Mouse (Mus musculus) heart, postnatal 14 days (tissue): ENCODE data around the gene Olfr49. TPM values are rescaled to one million over a fixed set of nuclear protein-coding genes. Genes with fewer than 3 reads are reported as not detected.
"Not testable (repeated sequence)": the region's sequence is repeated elsewhere in the genome, so short reads cannot be mapped to it uniquely, and the experiment has no call there.

ENCODE experiments used
- DNase-seq, 2 experiments: peaks; one replicate each; pipeline ENCODE4 v3.0.0; 2021 to 2022
- intact Hi-C: fragments of 180-260 bp; cut with DNase I; formaldehyde crosslinking; loops from one replicate; pipeline ENCODE4 v1.15.1; 2025
- total RNA-seq, 2 experiments: library from RNA; stranded (reverse); gene quantifications; 2 replicates each; pipeline ENCODE4 v1.2.3; 2021

The Olfr49 gene
- total RNA-seq, 2 experiments from 2014 or later = not detected

DNA sequence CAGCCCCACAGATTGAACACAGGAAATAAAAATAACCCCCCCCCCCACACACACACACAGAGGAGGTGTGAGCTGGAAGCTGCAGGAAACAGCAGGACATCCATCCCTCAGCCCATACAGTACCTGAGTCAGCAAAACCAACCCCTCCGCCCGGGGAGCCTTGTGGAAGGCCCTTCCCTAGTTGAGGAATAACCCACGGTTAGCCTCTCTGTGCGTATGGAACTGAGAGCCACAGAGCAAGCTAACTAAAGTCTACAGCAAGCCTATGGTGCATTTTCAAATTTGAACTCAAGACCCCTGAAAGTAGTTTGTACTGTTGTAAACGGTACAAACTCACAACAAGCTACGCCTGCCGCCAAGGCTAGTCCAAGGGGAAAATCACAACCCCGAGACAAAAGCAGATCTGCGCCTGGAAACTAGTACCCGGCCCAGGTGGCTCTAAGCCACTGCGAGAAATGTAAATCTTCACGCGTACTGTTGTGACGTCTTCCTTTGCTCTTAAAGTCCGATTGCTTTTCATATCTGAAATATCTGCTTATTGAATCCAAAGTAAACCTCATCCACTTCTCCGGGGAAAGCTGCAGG lies 51.1 kb downstream of the Olfr49 start:
- intact Hi-C loops = no loop called here
- DNase-seq = peak in 1 of 2 experiments; percentile 34

DNA sequence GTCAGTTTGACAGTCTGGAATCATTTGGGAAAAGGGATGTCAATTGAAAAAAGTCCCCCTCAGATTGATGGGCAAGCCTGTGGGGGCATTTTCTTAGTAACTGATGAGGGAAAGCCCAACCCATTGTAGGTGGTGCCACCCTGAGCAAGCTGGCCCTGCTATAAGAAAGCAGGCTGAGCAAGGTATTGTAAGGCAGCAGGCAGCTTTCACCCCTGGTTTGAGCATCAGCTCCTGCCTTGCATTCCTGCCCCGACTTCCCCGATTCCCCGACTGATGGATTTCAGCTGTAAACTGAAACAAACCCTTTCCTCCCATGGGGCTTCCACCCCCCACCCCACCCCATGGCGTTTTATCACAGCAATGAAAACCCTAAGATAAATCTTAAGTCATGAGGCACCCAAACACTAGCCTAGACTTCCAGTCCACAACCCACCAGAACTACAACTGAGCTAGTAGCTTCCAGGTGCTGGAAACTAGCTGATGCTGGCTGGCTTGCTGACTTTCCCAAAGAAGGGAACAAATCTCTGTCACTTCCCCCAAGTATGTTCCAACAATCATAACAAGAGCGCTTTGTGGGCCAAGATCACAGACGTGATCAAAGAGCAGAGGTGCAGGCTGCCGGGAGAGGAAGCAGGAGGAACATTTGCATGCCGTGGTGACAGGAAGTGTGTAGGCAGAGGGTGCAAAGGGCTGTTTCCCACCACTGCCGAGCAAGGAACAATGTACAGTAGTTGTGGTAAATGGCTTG lies 51.8 kb downstream of the Olfr49 start:
- intact Hi-C loops = no loop called here
- peak; percentile 43 to 56 for DNase-seq

DNA sequence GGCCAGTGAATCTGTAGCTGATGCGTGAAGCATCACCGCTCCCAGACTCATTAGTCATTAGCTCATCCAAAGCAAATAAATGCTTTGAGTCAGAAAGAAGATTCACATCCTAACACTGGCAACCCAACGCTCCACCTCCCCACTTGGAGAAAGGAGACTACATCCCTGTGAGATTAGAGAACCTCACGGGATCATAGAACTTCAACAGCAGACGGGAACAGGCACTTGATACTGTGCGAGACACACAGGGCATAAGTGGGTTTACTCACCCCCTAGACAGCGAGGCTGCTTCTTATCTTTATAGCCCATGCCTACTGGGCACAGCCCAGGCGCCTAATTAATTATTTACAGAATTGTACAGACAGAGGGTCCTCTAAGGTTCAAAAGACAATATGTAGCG lies 52.6 kb downstream of the Olfr49 start:
- intact Hi-C loops = no loop called here
- DNase-seq = no peak

DNA sequence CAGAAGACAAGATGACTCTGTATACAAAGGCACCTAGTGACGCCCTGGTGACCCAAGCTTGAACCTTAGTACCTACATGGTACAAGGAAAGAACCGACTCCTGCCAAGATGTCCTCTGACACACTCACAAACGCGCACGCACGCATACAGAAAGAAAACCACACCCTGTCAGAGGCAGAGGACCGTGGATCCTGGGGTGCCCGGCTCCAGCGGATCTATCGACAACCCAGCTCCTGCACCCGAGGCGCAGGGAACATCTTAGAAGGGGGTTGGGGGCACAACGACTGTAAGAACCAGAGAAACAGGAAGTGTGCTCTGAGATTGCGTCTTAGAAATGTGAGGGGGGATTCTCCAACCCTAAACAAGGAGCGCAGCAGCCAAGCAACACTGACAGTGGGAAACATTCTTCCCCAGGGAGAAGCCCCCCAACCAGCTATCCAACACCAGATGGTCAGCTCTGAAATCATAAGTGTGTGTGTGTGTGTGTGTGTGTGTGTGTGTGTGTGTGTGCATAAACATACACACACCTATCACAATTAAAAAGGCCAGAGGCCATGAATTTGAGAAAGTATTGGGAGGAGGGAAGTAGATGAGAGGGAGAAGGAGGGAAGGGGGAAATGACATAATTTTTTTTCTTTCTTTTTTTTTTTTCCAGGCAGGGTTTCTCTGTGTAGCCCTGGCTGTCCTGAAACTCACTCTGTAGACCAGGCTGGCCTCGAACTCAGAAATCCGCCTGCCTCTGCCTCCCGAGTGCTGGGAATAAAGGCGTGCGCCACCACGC lies 53.4 kb downstream of the Olfr49 start:
- intact Hi-C loops = loop anchor here (1.0 kb wide), 1 partner anchor 181 kb away; no protein-coding TSS in a partner anchor
- DNase-seq = no peak

DNA sequence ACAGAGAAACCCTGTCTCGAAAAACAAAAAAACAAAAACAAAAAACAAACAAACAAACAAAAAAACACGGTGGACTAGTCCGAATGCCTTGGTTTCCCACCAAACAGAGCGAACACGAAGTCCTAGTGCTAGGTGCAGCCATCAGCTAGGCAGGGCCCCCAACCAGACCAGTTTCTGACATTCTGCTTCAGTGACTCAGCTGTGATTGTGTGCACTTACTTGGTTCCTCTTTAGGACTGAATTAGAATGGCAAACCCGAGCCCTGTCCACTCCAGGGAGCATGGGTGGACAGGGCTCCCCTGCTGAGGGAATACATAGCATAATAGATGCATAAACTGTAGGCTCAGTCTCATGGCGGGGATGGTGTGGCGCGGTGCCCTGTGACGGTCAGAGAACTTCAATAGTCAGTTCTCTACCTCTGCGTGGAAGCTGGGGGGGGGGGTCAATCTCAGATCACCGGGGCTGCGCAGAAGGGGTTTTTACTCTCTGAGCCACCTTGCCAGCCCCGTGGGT lies 54.0 kb downstream of the Olfr49 start:
- DNase-seq = no peak
- intact Hi-C loops = loop anchor here (1.0 kb wide), 1 partner anchor 182 kb away; no protein-coding TSS in a partner anchor

DNA sequence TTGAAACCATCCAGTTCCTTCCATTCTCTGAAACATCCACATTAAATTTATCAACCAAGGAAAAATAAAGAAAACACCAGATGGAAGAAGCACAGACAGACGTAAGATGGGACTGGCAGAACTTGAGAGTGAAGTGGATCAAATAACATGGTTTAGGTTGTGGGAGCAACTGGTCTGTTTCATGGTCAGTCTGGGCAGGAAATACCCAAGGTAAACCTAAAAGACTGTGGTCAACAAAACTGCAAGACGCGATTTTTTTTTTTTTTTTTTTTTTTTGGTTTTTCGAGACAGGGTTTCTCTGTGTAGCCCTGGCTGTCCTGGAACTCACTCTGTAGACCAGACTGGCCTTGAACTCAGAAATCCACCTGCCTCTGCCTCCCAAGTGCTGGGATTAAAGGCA lies 54.9 kb downstream of the Olfr49 start:
- intact Hi-C loops = loop anchor here (2.0 to 5.0 kb wide), 2 partner anchors 347 to 413 kb away; partner anchors contain the start of gene Ajuba
- not testable (repeated sequence) for DNase-seq

DNA sequence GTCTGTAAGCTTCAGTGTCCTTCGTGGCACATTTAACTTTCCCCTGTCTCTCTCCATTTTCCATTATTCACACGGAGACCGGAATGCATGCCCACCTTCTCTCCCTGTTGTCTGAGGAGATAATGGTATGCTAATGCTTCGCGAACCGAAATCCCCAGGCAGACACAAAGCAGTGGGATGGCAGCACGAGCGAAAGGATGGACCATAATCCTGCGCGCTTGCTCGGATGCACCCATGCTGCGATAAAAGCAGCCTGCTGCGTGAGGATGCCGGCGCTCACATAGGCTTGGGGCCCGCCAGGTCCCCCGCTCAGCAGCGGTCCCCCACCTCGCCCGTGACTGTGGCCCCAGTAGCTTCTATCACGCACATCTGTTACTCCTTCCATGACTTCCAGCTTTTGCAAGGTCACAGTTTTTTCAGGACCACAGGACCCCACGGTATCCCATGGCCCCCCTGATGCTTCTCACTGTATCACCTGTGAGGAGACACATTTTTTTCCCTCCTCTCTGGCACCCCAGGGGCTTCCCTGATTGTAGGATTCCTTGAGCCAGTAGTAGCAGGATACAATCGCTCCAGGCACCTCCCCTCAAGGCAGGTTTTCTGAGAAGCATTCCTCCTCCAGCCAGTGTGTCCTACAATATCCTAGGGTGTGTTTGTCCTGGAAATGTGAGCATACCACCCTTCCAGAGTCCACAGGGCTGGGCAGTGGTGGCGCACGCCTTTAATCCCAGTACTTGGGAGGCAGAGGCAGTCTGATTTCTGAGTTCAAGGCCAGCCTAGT lies 55.6 kb downstream of the Olfr49 start:
- intact Hi-C loops = loop anchor here (1.0 to 5.0 kb wide), 4 partner anchors 220 to 414 kb away; partner anchors contain the start of gene Ajuba
- no peak for DNase-seq

DNA sequence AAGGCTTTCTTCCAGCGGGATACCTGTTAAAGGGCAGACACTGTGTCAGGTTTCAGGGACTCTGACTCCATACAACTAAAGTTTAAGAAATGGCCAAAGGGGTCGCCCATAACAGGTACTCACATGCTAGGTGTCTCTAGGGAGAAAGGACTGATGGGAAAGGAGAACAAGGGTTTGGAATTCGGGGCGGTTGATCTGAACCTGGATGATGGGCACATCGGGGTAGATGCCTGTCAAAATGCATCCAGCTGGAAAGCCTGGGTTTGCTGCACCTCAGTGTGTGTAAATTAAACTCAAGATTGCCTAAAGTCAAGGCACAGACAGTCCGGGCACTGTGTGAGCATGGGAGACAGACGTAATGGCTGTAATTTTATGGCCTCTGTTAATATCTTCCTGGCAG lies 56.2 kb downstream of the Olfr49 start:
- intact Hi-C loops = loop anchor here (1.0 to 5.0 kb wide), 4 partner anchors 221 to 414 kb away; partner anchors contain the start of gene Ajuba

More for the DNA sequence above, 56.2 kb downstream of the Olfr49 start:
- DNase-seq = no peak

Other genes starting within 250 kb of the Olfr49 start
- 100 to 1,000 TPM; 104 TPM for gene Dad1, start 30.8 kb downstream of the Olfr49 start, total RNA-seq
- 10 to 100 TPM; 46.7 to 50.7 TPM for gene Abhd4, start 30.8 kb downstream of the Olfr49 start, total RNA-seq
- 100 to 1,000 TPM; 116 to 125 TPM for gene Oxa1l, start 75.9 kb upstream of the Olfr49 start, total RNA-seq
- gene Slc7a7, start 132.8 kb upstream of the Olfr49 start, total RNA-seq = 1 to 10 TPM; 6.2 to 6.5 TPM
- 100 to 1,000 TPM; 102 to 116 TPM for gene Mrpl52, start 142.0 kb upstream of the Olfr49 start, total RNA-seq
- 10 to 100 TPM; 53.6 to 60.0 TPM for gene Mmp14, start 146.7 kb upstream of the Olfr49 start, total RNA-seq
- gene Lrp10, start 179.2 kb upstream of the Olfr49 start, total RNA-seq = 10 to 100 TPM; 63.2 to 65.6 TPM
- not detected for gene Rem2, start 191.2 kb upstream of the Olfr49 start, total RNA-seq
- 10 to 100 TPM; 26.9 to 29.2 TPM for gene Prmt5, start 232.6 kb upstream of the Olfr49 start, total RNA-seq